Mouse (Mus musculus) hindbrain, embryonic 16.5 days (tissue): Measurements from ENCODE around the gene Gm21637. TPM values are rescaled to one million over a fixed set of nuclear protein-coding genes. Genes with fewer than 3 reads are reported as not detected.
"Not testable (repeated sequence)": the region's sequence is repeated elsewhere in the genome, so short reads cannot be mapped to it uniquely, and the experiment has no call there.

Experiments used
- ATAC-seq: fragments of 200-750 bp; cut with Nextera tagmentation; 2 replicates; pipeline ENCODE4 v1.8.0; 2017; ENCODE audit warnings: moderate TSS enrichment, moderate library complexity
- H3K27ac ChIP-seq: fragments of 300-500 bp; sonication (generic); 2 replicates; pipeline ENCODE4 v1.5.1; 2014; ENCODE audit warnings: low read depth, mild to moderate bottlenecking, control low read depth, low read length, moderate library complexity
- H3K27me3 ChIP-seq: fragments of 300-500 bp; sonication (generic); replicated peaks from 2 replicates; pipeline ENCODE4 v1.6.1; 2014; ENCODE audit warnings: low read length; ENCODE audit not compliant: control insufficient read depth, insufficient read depth
- H3K36me3 ChIP-seq: fragments of 300-500 bp; sonication (generic); 2 replicates; pipeline ENCODE4 v1.6.1; 2014; ENCODE audit warnings: mild to moderate bottlenecking, low read length, moderate library complexity, mixed read lengths; ENCODE audit not compliant: control insufficient read depth, insufficient read depth
- H3K4me1 ChIP-seq: fragments of 300-500 bp; sonication (generic); 2 replicates; pipeline ENCODE4 v1.6.1; 2014; ENCODE audit warnings: low read depth, low read length; ENCODE audit not compliant: control insufficient read depth, insufficient read depth
- H3K4me2 ChIP-seq: fragments of 300-500 bp; sonication (generic); 2 replicates; pipeline ENCODE4 v1.6.1; 2014; ENCODE audit warnings: mild to moderate bottlenecking, low read length, control low read depth, moderate library complexity
- H3K4me3 ChIP-seq: fragments of 300-500 bp; sonication (generic); 2 replicates; pipeline ENCODE4 v1.5.1; 2014; ENCODE audit warnings: mild to moderate bottlenecking, low read length, control low read depth, moderate library complexity
- H3K9ac ChIP-seq: fragments of 300-500 bp; sonication (generic); 2 replicates; pipeline ENCODE4 v1.6.1; 2014; ENCODE audit warnings: low read depth, mild to moderate bottlenecking, control low read depth, low read length, moderate library complexity
- H3K9me3 ChIP-seq: fragments of 300-500 bp; sonication (generic); 2 replicates; pipeline ENCODE4 v1.6.1; 2014; ENCODE audit warnings: mild to moderate bottlenecking, low read length, moderate library complexity; ENCODE audit not compliant: control insufficient read depth
- WGBS: fragments of 180-500 bp; shearing (Covaris S2); extraction: QIAGEN DNeasy Blood & Tissue Kit; methylation state at CpG from one replicate; pipeline ENCODE4 v1.1.7; 2014; 5-methylcytosine and 5-hydroxymethylcytosine counted together
- polyA plus RNA-seq: library from polyadenylated mRNA; unstranded; fragments of >200 nt; fragmentation: Nextera tagmentation; extraction: Ambion mirVana; gene quantifications from 2 replicates; pipeline ENCODE4 v1.2.1, GENCODE M21; 2015

The Gm21637 gene
- not detected in 2 replicates for polyA plus RNA-seq

DNA sequence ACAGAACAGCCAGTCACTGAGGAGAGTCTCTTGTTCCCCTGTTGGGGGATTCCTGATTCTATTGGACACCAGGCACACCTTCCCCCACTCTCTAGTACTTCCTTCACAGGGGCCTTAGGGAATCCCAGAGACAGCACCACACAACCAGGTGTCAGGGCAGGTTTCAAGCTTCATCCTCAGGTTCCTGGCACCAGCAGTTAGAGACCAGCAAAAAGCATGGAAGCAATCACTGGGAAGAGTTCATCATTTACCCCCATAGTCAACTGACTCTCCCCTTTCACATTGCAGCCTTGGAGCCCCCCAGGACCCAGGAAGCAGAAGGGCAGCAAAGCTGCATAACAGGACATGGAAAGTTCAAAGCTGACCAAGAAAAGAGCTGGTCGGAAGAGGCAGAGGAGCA is at the start of gene Gm21637:
TSS of gene Gm21637 (plus strand) at position 301 of the 400 bp plus-strand sequence.
- H3K27me3 ChIP-seq, ATAC-seq, H3K4me3 ChIP-seq, H3K27ac ChIP-seq, H3K36me3 ChIP-seq, H3K9me3 ChIP-seq, H3K4me1 ChIP-seq, H3K4me2 ChIP-seq, H3K9ac ChIP-seq: not testable (repeated sequence)
- WGBS, result no CpG with 5 or more reads among the region's 1 CpGs

Other genes with a start within 250 kb of the Gm21637 start
- not detected in 2 replicates for gene Btbd35f25, start 244.9 kb upstream of the Gm21637 start, polyA plus RNA-seq
- not detected in 2 replicates for gene Btbd35f22, start 85.8 kb downstream of the Gm21637 start, polyA plus RNA-seq